Mouse (Mus musculus): Measurements from ENCODE around the gene Fam209.

GRCm38 (mm10) chr2:172496736-172497345 is 24.5 kb downstream of the Fam209 start:
- TF ChIP-seq CTCF (IDR thresholded peaks at IDR 0.05; ENCODE audit: low read depth) (no peak), EP300 (IDR thresholded peaks at IDR 0.05; ENCODE audit: low read depth) (no peak)
